Mouse (Mus musculus): ENCODE measurements at regions not wholly inside any gene's neighbourhood (a gene's known extent, or its start where the extent isn't known, plus 50 kb on each side); places are given as distances from the start of the nearest gene placed in this dataset.

- TF ChIP-seq CTCF (IDR thresholded peaks at IDR 0.05; ENCODE audit: low read depth) (no peak), EP300 (IDR thresholded peaks at IDR 0.05; ENCODE audit: low read depth) (no peak)
Measured at GRCm38 (mm10) chr16:75304743-75305142, 281.1 kb downstream of the Lipi start.
